Mouse (Mus musculus) liver, adult 2 months (tissue): ENCODE results near the gene Prdx5.

Experiments
- CTCF ChIP-seq: fragments of 200-500 bp; IDR thresholded peaks from 2 replicates; pipeline ENCODE4 v1.5.1; 2011; ENCODE audit warnings: low read depth, low read length, control low read depth
- POLR2A ChIP-seq: fragments of 200-500 bp; IDR thresholded peaks from 2 replicates; pipeline ENCODE4 v1.6.1; 2011; ENCODE audit warnings: low read length, control low read depth; ENCODE audit not compliant: insufficient read depth; ENCODE audit errors: extremely low read depth

DNA sequence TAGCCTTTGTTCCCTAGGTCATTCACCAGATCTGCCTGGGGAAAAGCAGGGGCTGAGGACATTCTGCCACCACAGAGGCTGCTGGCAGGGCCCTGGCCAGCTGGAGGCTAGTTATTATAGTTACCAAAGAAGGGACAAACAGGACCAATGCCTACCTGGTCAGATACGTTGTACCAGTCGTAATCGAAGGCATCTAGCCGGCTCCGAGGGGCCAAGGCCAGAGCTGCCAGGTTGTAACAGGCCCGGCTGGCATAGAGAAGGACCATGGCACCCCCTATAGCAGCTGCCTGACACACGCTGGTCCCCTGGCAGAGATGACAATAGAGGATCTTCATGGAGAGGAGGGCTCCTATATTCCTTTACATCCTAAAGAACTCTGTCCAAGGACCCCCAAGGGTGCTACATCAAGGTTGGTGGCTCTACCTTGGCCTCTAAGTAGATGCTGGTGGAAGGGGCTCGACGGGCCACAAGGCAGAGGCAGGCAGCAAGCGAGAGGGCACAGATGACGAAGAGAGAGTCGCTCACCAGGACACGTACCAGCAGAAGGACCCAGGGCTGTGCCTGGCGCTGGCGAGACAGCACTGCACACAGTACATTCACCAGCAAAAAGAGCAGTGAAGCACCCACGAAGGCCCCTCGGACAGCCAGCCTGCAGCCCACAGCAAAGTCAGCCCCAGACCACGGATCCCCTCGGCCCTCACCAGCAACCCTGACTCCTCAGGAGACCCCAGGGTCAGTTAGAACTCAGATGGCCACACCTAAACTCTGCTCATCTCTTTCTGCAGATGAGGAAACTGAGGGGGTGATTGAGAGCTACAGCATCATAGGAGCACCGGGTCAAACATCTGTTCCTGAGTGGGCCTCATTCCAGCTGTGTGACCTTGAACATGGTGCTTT lies 29.4 kb upstream of the Prdx5 start:
- no peak for TF ChIP-seq CTCF
- TF ChIP-seq POLR2A, result no peak
